Mouse (Mus musculus) olfactory bulb, adult 2 months (tissue): ENCODE data around the gene Akr1c20. TPM values are rescaled to one million over a fixed set of nuclear protein-coding genes. Genes with fewer than 3 reads are reported as not detected.

ENCODE experiments used
- H3K27ac ChIP-seq: fragments of 200-500 bp; 2 replicates; pipeline ENCODE4 v1.5.1; 2012; ENCODE audit warnings: low read depth, low read length; ENCODE audit not compliant: insufficient read depth
- H3K4me1 ChIP-seq: fragments of 200-500 bp; 2 replicates; pipeline ENCODE4 v1.6.1; 2012; ENCODE audit warnings: low read length; ENCODE audit not compliant: control insufficient read depth, insufficient read depth
- H3K4me3 ChIP-seq: fragments of 200-500 bp; 2 replicates; pipeline ENCODE4 v1.5.1; 2012; ENCODE audit warnings: mild to moderate bottlenecking, low read depth, low read length, moderate library complexity; ENCODE audit not compliant: insufficient read depth
- CTCF ChIP-seq: fragments of 200-500 bp; IDR thresholded peaks from 2 replicates; pipeline ENCODE4 v1.5.1; 2012; ENCODE audit warnings: low read depth, mild to moderate bottlenecking, low read length, moderate library complexity; ENCODE audit not compliant: insufficient read depth
- POLR2A ChIP-seq: fragments of 200-500 bp; IDR thresholded peaks from 2 replicates; pipeline ENCODE4 v1.6.1; 2012; ENCODE audit warnings: mild to moderate bottlenecking, low read depth, low read length, moderate library complexity; ENCODE audit not compliant: insufficient read depth
- WGBS: fragments of 180-500 bp; shearing (Covaris S2); methylation state at CpG from one replicate; pipeline ENCODE4 v1.1.7; 2018; 5-methylcytosine and 5-hydroxymethylcytosine counted together
- polyA plus RNA-seq: library from polyadenylated mRNA; stranded (reverse); fragments of >200 nt; gene quantifications from 2 replicates; pipeline ENCODE4 v1.2.4, GENCODE M21; 2012; ENCODE audit warnings: low replicate concordance; ENCODE audit not compliant: missing spikeins, insufficient read depth, insufficient read length

Gene Akr1c20
- polyA plus RNA-seq, result not detected in 2 replicates

DNA sequence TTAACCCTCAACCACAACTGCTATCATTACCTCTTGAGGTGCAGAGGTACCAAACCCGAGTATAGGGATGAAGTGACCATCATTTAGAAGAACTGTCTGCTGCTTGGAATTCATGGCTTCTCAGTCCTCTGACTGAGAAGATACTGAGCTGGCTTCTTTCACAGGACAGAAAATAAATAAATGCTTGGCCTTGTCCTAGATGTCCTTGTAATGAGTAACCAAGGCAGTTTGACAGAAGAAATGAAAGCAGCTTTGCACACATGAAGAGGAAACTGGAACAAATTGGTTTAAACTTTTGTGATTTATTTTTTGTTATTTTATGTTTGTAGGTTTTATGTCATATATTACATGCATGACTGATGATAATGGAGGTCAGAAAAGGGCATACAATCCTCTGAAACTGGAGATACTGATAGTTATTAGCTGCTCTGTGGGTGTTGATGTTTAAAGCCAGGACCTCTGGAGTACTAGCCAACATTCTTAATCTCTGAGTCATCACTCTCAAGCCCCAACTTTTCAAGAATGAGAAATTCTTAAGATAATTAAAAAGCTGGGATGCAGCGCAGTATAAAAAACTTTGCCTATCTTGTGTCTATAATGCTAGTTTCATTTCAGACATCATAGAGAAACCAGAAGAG, at the start of gene Akr1c20:
TSS of gene Akr1c20 (minus strand) at position 145 of the 638 bp plus-strand sequence.
- TF ChIP-seq CTCF (no peak), POLR2A (no peak)
- WGBS, result 84% methylated on average over 2 of the region's 2 CpGs
- no peak within 1 kb of the TSS for H3K27ac ChIP-seq
- H3K4me3 ChIP-seq, result no peak within 1 kb of the TSS
- no peaks in the 10 kb centered on the region for H3K4me1 ChIP-seq

GRCm38 (mm10) chr13:4565996-4566395, 42.9 kb upstream of the Akr1c20 start:
- WGBS, result 84% methylated on average over 2 of the region's 2 CpGs
- H3K4me1 ChIP-seq, result no peaks in the 10 kb centered on the region
- no peak overlapping the region for H3K27ac ChIP-seq
- no peak overlapping the region for H3K4me3 ChIP-seq
- TF ChIP-seq CTCF (no peak), POLR2A (no peak)

- Histone ChIP-seq H3K4me1 (no peaks in the 10 kb centered on the region), H3K4me3 (no peak overlapping the region), H3K27ac (no peak overlapping the region)
- no peak for TF ChIP-seq POLR2A
- no peak for TF ChIP-seq CTCF
Measured at GRCm38 (mm10) chr13:4560500-4560899, 37.4 kb upstream of the Akr1c20 start.

- H3K4me3 ChIP-seq, result no peak overlapping the region
- WGBS, result 58% methylated on average over 1 of the region's 1 CpGs
- TF ChIP-seq CTCF, result no peak
- TF ChIP-seq POLR2A, result no peak
- no peak overlapping the region for H3K27ac ChIP-seq
- no peaks in the 10 kb centered on the region for H3K4me1 ChIP-seq
Measured at GRCm38 (mm10) chr13:4559143-4559542, 36.0 kb upstream of the Akr1c20 start.

DNA sequence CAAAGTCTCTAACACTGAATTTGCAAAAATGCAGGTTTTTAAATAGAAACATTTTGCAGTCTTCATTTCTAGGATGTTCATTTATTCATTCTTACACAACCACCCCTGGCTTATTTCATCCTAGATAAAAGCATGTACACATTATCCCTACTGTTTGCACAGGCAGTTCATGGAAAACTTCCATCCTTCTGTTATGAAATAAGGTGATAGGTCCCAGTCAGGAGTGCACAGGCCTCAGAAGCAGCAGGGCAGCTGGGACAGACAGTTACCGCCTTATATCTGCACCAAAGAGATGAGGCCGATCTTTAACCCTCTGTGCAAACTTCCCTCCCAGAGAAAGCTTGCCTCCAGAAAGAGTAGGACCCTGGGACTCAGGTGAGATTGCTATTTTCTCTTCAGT, 8.3 kb downstream of the Akr1c20 start:
- WGBS, result 94% methylated on average over 2 of the region's 2 CpGs
- no peak for TF ChIP-seq POLR2A
- TF ChIP-seq CTCF, result no peak
- Histone ChIP-seq H3K4me1 (no peaks in the 10 kb centered on the region), H3K4me3 (no peak overlapping the region), H3K27ac (no peak overlapping the region)

DNA sequence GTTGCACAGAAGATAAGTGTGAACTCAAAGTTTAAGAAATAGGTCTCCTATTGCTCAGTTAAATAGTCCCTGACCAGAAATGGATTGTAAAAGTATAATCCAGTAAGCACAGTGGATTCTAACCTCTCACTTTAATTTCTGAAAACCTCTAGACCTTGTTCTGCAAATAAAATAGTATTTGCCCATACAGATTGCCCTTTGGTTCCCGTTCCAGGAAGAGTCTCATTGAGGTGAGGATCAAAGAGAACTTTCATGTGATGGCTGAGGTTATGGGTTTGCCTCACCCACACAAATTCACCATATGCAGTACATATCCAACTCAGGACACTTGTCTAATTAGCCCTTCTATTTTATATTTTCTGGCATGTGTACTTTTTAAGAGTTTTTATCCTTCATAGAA, 55.2 kb downstream of the Akr1c20 start:
- no peak overlapping the region for H3K27ac ChIP-seq
- TF ChIP-seq POLR2A (no peak), CTCF (no peak)
- H3K4me3 ChIP-seq, result no peak overlapping the region
- no peaks in the 10 kb centered on the region for H3K4me1 ChIP-seq
- 71% methylated on average over 1 of the region's 1 CpGs for WGBS

GRCm38 (mm10) chr13:4465641-4466040, 57.5 kb downstream of the Akr1c20 start:
- TF ChIP-seq CTCF, result no peak
- TF ChIP-seq POLR2A, result no peak
- WGBS, result 93% methylated on average over 2 of the region's 2 CpGs
- Histone ChIP-seq H3K4me3 (no peak overlapping the region), H3K4me1 (no peaks in the 10 kb centered on the region), H3K27ac (no peak overlapping the region)

Other genes starting within 250 kb of the Akr1c20 start
- not detected in 2 replicates for gene Akr1c12, start 243.9 kb downstream of the Akr1c20 start, polyA plus RNA-seq
- gene Akr1c6, start 89.0 kb downstream of the Akr1c20 start, polyA plus RNA-seq, result not detected in 2 replicates
- not detected in 2 replicates for gene Akr1c21, start 50.7 kb upstream of the Akr1c20 start, polyA plus RNA-seq
- gene Akr1e1, start 85.8 kb upstream of the Akr1c20 start, polyA plus RNA-seq, result not detected in 2 replicates